Mouse (Mus musculus) liver, adult (tissue): ENCODE results near the gene B3galt4.

ENCODE experiments used
- GATA4 ChIP-seq: IDR thresholded peaks from 2 replicates; pipeline ENCODE4 v1.6.1; 2014; ENCODE audit warnings: mild to moderate bottlenecking, low read length; ENCODE audit not compliant: insufficient replicate concordance

B3galt4 gene

DNA sequence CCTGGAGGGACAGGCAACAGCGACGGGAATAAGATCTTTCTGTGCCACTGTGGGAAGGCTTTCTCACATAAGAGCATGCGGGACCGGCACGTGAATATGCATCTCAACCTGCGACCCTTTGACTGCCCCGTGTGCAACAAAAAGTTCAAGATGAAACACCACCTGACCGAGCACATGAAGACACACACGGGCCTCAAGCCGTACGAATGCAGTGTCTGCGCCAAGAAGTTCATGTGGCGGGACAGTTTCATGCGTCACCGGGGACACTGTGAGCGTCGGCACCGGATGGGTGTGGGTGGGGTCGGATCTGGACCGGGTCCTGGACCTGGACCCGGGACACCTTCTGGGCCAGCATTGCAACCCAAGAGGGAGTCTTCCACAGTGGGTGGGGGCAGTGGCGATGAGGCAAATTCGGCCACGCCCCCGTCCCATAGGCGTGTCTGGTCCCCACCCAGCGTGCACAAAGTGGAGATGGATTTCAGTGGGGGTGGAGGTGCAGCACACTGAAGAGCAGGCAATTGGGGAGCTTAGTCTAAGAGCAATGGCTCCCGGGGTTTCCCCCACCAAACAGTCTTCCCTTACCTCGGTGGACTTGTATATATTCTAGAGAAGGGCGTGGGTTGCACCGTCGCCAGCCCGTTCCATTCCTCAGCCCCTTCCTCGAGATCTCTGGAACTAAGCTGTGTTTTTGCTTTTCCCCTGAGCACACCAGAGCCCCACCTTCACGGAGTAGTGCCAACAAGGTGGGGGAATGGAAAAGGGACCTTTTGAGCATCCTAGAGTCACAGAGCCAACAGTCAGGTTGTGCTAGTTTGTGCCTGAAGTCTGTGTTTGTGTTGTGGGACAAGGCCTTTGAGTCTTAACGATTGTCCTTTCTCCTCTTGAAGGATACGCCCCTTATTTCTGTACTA is 32.7 kb downstream of the B3galt4 start:
- TF ChIP-seq GATA4: no peak

DNA sequence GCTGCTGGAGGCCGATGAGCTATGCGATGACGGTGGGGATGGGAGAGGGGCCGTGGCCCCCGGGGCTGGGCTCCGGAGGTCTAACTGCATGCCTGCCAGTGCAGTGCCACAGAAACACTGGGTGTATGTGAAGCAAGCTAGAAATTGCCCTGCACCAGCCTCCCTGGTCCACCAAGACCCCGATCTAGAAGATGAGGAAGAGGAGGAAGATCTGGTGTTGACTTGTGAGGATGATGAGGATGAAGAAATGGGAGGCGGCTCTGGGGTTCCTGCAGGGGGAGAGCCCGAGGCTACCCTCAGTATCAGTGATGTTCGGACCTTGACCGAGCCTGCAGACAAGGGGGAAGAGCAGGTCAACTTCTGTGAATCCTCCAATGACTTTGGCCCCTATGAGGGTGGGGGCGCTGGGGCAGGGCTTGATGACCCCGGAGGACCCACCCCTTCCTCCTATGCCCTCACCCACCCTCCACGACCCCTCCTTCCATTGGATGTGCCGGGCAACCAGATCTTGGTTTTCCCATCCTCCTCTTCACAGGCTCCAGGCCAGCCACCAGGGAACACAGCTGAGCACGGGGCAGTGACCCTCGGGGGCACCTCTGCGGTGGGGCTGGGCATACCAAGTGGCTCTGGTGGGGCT is 33.5 kb downstream of the B3galt4 start:
- no peak for TF ChIP-seq GATA4

DNA sequence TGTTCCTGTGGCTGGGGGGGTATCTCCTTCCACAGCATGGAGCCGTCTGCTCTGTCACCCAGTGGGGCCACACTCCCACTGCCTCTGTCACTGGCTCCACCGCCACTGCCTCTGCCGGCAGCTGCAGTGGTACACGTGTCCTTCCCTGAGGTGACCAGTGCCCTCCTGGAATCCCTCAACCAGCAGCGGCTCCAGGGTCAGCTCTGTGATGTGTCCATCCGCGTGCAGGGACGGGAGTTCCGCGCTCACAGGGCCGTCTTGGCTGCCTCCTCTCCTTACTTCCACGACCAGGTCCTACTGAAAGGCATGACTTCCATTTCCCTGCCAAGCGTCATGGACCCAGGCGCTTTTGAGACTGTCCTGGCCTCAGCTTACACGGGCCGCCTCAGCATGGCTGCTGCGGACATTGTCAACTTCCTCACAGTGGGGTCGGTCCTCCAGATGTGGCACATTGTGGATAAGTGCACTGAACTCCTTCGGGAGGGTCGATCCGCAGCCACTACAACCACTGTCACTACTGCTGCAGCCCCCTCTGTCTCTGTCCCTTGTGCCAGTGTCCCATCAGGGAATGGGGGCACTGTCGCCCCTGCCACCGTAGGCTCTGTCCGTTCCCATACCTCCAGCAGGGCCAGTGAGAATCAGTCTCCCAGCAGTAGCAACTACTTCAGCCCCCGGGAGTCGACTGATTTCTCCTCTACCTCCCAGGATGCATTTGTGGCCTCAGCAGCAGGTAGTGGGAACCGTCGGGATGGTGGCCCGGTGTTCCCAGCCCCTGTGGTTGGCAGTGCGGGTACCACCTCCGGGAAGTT is 34.2 kb downstream of the B3galt4 start:
- TF ChIP-seq GATA4: no peak

DNA sequence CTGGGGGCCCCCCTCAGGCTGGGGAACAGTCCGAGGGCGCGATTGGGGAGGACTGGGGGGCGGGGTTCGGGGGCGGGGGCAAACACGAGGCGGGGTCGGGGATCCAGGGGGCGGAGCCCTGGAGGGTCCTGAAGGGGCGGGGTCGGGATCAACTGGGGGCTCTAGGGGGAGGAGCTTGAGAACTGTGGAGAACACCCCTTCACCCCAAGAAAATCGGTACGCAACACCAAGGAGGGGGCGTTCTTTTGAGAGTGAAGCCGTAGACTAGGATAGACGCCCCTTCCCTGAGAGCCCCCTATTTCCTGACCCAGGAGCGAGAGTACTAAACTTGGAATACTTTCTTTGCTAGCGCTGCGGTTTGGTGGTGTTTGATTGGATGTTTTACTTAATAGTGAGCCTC is 35.0 kb downstream of the B3galt4 start:
- no peak for TF ChIP-seq GATA4

DNA sequence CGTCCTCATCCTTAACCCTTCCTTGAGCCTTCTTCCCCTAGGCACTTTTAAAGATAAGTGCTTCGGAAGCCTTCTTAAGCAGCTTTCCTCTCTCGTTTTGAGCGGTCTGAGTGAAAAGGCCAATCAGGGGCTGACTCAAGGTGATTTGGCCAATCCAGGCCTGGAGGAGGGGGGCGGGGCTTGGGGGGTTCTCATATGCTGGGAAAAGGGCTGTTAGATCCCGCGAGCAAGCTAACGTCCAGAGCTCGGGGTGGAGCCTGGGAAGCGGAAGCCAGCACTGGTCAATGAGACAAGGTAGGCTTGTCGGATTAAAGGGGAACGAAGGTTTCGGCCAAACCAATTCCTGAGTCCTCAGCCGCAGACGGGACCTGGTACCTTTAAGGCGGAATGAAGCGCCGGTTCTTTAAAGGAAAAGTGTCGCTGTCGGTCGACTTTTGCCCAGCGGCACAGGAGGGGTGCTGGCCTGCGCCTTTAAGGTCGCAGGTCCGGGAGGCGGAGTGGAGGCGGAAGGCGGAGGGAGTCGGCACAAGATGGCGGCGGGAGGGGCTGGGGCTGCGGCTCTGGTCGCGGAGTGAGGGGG is 35.5 kb downstream of the B3galt4 start, which contains the start of the genes Tapbp and Zbtb22:
Tapbp (plus strand) TSS at position 229 of the 580 bp plus-strand sequence.
Zbtb22 (plus strand) TSS at position 234 of the 580 bp plus-strand sequence.
- TF ChIP-seq GATA4: no peak; the same call in 1 of the 2 replicates

DNA sequence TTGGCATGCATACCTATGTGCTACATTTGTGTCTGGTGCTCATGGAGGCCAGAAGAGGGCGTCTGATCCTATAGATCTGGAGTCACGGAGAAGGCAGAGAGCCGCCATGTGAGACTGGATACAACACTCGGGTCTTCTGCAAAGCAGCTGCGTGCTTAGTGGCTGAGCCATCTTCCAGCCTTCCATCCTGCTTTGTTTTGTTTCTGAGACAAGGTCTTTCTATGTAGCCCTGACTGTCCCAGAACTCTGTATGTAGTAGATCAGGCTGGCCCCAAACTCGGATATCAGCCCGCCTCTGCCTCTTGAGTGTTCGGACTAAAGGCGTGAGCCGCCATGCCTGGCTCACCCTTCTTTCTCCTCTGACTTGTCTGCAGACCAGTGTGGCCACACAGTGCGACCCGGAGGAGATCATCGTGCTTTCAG is 36.3 kb downstream of the B3galt4 start:
- no peak for TF ChIP-seq GATA4

DNA sequence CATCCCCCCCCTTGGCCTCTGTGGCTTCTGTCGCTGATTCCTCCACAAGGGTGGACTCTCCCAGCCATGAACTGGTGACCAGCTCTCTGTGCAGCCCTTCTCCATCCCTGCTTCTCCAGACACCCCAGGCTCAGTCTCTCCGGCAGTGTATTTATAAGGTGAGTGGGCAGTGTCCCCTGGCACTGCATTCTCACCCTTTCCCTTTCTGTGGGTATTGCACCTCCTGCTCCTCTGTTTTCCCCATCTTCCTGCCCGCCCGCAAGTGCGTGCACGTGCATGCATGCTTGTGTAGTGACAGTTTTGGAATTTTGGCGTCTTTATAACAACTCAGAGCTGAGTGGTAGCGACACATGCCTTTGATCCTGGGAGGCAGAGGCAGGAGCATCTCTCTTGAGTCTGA is 37.4 kb downstream of the B3galt4 start:
- TF ChIP-seq GATA4: no peak

DNA sequence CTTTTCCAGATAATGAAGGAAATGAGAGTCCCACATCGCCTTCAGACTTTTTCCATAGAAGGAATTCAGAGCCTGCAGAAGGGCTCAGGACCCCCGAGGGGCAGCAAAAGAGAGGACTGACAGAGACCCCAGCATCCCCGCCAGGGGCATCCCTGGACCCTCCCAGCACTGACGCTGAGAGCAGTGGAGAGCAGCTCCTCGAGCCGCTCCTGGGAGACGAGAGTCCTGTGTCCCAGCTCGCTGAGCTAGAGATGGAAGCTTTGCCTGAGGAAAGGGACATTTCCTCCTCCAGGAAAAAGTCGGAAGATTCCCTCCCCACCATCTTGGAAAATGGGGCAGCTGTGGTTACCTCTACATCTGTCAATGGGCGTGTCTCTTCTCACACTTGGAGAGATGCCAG is 38.0 kb downstream of the B3galt4 start:
- TF ChIP-seq GATA4: no peak

DNA sequence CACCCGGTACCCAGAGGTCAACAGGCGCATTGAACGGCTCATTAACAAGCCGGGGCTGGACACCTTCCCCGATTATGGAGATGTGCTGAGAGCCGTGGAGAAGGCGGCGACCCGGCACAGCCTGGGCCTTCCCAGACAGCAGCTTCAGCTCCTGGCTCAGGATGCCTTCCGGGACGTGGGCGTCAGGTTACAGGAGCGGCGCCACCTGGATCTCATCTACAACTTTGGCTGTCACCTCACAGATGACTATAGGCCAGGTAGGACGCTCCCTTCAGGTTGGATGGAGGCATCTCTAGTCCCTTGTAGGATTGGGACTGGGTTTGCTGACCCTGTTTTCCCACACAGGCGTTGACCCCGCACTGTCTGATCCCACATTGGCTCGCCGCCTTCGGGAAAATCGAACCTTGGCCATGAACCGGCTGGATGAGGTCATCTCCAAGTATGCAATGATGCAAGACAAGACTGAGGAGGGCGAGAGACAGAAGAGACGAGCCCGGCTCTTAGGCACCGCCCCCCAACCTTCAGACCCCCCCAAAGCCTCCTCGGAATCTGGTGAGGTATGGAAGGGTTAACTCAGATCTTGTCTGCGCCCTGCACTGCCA is 39.4 kb downstream of the B3galt4 start:
- TF ChIP-seq GATA4: no peak

DNA sequence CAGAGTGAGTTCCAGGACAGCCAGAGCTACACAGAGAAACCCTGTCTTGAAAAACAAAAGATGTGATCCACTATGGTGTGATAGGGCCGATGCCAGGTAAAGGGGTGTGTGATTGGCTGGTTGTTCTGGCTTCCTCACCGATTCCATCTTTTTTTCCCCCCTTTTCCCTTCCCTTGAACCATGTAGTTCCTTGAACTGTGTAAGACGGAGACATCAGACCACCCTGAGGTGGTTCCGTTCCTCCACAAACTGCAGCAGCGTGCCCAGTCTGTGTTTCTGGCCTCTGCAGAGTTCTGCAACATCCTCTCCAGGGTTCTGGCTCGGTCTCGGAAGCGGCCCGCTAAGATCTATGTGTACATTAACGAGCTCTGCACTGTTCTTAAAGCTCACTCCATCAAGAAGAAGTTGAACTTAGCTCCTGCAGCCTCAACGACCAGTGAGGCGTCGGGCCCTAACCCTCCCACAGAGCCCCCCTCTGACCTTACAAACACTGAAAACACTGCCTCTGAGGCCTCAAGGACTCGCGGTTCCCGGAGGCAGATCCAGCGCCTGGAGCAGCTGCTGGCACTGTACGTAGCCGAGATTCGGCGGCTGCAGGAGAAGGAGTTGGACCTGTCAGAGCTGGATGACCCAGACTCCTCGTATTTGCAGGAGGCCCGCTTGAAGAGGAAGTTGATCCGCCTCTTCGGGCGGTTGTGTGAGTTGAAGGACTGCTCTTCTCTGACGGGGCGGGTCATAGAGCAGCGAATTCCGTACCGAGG is 40.1 kb downstream of the B3galt4 start:
- no peak for TF ChIP-seq GATA4

DNA sequence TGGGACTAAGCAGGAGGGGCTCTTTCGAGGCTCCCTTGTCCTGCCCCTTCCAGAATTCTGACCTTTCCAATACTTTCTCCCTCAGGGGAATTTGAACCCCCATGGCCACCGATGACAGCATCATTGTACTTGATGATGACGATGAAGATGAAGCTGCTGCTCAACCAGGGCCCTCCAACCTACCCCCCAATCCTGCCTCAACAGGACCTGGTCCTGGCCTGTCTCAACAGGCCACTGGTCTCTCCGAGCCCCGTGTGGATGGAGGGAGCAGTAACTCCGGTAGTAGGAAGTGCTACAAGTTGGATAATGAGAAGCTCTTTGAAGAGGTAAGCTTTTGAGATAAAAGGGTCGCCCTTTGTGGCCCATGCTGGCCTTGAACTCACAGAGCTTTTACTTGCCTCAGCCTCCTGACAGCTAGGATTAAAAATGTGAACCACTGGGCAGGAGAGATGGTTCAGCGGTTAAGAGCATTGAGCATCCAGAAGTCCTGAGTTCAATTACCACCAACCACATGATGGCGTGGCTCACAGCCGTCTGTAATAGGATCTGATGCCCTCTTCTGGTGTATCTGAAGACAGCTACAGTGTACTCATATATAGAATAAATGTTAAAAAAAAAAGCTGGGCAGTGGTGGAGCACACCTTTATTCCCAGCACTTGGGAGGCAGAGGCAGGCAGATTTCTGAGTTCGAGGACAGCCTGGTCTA is 40.8 kb downstream of the B3galt4 start:
- TF ChIP-seq GATA4: no peak

DNA sequence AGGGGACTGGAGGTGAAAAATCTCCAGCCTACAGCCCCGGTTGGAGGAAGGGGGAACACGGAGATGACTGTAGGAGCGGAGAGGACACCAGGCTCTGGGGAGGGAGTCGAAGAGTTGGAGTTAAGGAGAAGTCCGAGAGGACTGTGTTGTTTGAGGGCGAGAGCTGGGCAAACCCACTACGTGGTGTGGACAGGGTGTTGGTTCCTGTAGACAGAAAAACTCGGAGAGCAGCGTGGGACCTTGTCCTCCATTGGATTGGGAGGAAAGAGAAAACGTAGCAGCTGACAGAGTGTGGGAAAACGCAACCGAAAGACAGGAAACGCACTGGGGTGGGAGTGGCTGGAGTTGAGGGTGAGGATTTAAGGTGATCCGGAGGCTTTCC is 41.4 kb downstream of the B3galt4 start:
- TF ChIP-seq GATA4: no peak

DNA sequence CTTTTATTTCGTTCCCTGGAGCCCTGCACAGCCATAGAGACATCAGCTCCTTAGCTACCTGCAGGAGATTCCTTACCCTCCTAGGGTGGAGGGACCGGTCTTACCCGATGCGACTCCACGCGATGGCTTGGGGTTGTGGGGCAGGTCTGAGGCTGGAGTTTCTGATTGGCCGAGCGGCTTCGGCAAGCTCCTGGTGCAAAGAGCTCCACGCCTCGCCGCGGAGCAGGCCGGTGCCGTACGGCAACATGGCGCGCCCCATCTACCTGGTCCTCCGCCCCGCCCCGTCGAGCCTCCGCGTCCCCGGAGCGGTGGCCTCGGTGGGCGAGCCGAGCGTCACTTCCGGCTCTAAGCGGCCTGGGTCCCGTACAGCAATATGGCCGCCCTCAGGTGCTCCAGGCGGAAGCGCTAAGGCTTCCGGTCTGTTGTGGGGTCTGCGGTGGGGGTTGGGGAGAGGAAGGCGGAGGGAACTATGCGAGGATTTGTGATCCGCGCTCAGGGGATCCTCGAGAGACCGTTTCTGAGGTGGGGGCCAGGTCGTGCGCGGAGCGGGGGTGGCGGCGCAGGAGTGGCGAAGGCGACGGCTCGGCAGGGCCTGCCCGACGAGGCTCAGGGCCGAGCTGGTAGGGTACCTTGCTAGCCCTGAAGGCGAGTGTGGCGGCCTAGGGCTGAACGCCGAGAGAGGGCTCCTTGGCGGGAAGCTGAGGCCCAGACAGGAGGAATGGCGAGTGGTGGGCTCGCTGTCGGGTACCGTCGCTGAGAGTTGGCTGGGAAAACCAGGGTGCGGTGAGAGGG is 42.0 kb downstream of the B3galt4 start, which contains the start of gene Daxx:
Daxx (plus strand) TSS at position 338 of the 792 bp plus-strand sequence.
- no peak for TF ChIP-seq GATA4
